Mouse (Mus musculus) urinary bladder, postnatal 10 days (tissue): ENCODE measurements around the gene Nrxn3.

ENCODE experiments used
- DNase-seq: peaks from one replicate; pipeline ENCODE4 v3.0.0; 2022; ENCODE audit warnings: low spot score

Gene Nrxn3

DNA sequence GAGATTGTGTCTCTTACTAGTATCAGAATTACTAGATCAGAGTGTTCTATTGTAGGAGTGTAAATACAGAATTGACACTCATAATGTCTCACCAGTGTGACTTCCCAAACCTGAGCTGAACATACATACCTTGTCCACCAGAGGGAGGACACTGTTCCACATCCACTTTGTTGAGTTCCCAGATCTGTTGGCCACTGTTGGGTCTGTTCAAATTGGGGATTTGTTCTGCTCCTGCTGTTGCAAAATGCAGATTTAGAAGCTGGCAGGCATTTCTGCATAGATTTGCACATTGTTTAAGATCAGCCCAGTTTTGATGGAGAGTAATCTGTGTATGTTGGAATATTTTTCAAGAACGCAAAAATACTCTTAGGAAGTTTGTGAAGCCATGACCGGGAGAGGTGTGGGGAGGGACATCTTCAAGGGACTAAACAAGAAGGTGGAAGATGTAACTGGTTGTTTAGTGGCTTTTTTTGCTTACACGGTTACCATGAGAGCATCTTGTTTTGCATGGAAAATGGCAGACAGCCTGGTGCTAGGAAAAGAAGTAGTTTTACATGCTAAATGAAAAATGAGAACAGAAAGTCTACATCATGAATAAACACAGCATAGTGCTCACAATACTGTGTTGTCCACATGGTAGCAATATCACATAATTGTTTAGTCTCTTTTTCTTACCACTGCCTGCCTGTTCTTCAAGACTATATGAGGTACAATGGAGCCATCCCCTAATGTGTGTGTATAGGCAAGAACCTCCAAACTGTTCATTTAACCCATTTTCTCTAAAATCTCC lies 609.0 kb downstream of the Nrxn3 start:
- DNase-seq = no peak

DNA sequence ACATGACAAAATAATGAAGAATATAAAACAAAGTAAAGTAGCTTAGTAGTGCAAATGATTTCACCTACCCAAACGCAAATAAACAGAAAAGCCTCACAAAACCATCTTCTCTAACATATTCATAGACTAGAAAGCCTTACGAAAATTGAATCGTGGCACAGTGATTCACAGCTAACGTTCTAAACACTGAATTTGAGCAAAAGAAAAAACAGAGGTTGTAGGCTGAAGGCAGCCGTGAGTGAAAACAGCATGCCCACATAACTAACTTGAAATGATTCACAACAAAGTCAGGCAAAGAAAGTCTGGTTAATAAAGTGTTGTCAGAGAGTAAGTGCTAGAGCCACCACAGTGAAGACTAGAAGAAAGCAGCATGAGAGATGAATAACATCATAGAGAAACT lies 610.8 kb downstream of the Nrxn3 start:
- DNase-seq = no peak

DNA sequence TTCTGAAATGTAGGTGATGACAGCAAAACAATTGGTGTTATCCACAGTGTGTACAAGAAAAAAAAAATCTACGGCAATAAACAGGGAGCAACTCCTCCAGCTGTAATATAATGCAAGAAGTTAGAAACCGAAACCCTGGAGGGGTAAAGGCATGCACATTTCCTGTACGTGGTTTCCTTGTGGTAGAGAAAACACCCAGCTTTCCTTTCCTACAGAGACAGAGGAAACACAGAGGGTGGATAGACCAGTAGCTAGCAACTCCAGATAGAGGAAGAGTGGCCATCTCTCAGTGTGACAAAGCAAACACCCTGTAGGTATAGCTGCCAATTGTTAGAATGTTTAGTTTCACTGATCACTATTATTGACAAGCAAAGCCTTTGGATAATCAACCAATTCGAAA lies 642.2 kb downstream of the Nrxn3 start:
- no peak for DNase-seq

DNA sequence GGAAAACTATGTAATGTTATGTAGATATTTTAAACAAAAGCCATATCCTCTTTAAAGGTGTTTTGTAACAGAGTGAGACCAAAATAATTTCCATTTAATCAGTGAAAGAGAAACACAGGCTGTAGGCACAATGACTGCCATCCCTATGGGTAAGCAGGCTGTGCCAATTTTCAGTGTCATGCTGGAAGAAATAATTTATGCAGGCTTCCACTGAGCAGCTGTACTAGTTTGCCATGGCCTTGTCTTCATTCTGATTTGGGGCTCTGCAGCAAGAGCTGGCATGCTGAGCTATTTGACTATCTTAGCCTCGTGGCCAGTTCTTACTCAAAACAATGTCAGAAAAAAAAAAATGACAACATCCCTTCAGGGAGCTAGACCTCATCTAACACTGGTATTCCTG lies 647.3 kb downstream of the Nrxn3 start:
- DNase-seq = no peak

DNA sequence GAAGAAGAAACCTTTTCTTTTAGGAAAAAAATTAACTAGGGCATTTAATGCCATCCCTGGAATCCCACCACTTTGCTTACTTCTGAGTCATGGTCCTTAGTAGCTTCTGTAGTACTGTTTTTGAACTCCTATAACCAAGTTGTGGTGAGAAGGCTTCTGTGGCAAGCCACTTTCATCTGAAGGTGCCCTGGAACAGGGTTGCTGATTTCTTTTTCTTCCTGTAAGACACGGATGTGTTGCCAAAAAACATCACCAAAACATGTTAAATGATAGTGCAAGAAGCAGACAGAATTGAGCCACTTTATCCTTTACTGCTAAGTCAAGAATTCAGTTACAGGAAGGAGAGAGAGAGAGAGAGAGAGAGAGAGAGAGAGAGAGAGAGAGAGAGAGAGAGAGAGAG lies 653.9 kb downstream of the Nrxn3 start:
- no peak for DNase-seq

DNA sequence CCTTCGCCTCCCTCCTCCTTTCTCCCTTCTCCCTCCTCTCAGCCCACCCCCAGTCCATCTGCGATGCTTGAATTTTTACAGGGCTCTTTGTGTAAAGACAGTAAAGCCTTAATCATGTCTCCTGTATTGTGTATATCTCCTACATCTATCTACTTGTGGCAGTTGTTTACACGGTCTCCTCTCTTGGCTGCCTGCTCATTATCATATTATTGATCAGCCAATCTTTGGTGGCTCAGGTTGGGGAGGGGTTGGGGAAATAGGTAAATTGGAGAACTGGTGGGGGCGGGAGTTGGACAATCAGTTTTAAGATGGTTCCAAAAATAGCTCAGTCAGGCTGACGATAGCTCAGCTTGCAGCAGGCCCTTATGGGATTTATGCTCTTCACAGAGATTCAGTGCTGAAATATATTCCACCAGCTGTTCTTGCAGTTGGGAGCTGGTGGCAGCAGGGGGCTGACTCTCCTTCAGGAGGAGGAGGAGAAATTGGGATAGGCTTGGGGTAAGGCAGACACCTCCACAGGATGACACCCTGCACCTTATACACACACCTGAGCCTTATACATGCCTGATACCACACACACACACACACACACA lies 654.5 kb downstream of the Nrxn3 start:
- no peak for DNase-seq

DNA sequence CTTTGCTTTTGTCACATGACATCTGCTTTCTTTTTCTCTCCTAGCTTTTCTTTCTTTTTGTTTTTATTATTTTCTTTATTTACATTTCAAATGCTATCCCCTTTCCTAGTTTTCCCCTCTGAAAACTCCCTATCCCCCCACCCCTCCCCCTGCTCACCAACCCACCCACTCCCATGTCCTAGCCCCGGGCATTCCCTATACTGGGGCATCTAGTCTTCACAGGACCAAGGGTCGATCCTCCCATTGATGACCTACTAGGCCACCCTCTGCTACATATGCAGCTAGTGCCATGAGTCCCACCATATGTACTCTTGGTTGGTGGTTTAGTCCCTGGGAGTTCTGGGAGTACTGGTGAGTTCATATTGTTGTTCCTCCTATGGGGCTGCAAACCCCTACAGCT lies 655.0 kb downstream of the Nrxn3 start:
- DNase-seq = no peak

DNA sequence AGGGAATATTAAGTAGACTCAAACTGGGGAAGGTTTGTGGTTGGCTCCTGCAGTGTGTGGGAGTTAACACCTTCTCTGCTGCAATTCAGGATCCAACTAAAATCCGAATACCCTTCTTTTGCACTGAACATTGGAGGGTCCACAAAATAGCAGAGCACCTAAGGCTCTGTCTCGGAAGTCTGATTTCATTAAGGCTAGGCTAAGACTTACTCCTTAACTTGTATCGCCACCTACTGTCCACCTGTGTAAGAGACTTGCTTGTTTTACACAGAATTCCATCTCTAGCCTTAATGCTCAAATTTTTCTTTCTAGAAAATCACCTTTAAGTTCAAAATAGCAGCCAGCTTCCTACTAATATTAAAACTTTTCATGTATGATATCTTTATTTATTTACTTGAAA lies 660.6 kb downstream of the Nrxn3 start:
- DNase-seq = no peak

DNA sequence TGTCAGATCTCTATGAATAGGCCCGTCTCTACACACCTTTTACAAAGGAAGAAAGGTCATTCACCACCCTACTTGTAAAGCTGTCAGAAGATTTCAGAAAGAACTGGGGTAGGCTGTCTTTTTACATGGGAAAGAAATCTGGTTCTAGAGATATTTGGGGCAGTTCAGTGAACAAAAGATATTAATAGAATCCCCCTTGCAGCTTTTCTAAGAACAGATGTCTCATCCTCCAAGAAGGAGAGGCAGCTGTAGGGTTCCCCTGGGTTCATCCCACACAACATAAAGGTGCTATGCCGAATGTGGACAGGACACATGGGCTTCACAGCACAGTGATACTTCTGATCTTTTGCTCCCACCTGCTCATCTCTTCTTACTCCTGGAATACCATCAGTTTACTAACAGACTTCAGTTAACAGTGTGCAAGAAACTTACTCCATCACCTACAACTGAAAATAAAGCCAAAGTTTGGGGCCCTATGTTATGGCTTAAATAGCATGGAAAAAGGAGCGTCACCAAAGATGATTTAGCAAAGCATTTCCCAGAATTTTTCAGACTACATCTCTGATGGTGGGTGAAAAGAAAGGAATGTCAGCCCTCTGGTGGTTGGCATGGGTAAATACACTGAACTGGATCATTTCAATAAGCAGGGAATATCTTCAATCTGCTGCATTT lies 672.6 kb downstream of the Nrxn3 start:
- DNase-seq = no peak

DNA sequence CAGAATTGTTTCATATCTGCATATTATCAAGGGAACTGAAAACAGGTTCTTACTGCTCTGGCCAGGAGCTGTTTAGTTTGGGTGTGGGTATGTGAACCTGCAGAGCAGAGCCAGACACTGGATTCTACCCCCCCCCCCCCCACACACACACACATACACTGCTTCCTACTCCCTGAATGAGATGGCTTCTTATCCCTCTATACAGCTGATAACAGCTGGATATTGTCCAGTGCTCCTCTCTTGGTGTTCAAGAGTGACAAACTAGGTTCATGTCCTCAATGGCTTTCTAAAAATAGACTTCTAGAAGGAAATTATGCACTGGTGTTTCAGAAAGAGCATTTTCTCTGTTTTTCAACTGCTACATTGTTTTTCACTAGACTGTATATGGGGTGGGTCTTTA lies 713.8 kb downstream of the Nrxn3 start:
- no peak for DNase-seq

DNA sequence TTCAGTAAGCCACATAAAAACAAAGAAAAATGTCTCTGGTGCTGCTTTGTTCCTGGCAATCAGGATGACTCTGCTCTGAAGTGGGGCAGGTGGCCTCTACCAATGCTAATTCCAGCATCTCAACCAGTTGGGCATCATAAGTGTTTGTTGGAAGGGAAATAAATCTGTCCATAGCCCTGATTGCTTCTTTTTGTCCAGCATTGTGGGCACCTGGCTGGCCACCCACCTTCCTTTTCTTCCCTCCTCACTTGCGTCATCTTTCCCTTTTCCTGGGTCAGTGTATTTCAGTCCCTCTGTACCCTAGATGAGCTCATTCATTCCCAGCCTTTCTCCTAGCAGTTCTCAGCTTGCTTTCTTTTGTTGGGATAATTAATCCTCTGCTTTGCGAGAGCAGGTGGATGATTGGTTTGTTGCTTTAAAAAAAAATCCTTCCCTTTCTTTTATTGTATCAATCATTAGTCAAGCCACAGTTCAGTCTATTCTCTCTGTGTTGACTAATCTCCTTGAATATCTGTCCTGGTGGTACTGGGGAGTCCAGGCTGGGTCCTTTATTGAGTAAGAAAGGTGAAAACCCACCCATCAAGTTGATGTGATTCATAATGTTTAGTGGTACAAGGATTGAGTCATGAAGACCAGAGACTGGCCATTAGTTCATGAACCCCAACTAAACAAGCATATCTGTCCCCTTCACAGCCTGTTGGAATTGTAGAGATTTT lies 719.8 kb downstream of the Nrxn3 start:
- no peak for DNase-seq

DNA sequence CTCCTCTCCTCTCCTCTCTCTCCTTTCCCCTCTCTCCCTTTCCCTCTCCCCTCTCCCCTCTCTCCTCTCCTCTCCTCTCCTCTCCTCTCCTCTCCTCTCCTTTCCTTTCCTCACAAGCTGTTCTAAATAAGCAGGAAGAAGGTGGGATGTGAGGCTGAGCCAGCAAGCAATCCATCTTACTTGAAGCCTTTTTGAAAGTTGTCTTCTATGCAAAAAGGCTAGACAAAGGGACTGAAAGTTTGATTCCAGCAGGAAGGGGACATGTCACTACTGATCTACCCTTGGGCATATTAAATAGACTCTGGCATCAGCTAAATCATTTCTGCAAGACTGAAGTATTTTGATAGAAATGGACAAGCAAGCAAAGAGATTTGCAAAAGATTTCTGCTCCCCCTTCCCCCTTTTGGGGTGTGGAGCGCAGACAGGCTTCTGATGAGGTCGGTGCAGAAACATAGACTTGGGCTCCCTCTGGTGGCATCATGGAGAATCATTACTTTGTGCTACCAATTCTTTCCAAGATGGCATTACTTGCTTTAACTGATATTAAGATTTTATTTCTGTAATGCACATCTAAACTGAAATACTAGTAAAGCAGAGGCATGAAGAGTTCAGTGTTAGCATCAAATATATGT lies 728.1 kb downstream of the Nrxn3 start:
- DNase-seq = no peak

DNA sequence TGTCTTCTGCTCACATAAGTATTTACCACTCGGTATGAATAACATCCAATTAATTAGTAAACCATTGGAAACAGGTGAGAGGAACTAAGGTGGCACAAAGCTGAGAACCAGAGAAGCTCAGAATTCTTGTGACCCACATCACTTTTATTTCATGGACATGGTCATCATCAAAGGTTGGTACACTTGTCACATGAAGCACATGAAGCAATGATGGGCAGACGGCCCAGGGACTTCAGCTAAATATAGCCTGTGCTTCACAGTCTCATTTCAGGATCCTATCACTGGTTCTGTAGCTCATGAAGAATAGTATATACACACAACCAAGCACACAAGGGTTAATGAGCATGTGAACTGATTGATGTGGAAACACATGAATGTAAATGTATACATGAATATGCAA lies 747.5 kb downstream of the Nrxn3 start:
- no peak for DNase-seq

DNA sequence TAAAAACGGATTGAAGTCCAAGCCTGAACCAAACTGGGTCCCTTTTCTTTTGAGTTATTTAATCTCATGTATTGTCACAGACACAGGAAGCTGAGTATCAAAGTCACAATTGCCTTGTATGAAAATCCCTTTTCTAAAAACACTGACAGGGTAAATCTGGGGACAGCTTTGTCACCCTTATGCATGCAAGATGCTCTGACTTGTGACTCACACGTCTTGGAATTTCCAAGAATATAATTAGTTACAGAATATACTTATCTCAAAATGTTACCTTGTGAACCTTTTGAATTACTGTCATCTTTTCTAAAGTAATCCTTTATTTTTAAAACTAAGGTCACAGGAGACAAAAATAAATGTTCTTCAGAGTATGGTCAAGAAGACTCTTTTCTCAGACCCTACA lies 748.6 kb downstream of the Nrxn3 start:
- DNase-seq = no peak

DNA sequence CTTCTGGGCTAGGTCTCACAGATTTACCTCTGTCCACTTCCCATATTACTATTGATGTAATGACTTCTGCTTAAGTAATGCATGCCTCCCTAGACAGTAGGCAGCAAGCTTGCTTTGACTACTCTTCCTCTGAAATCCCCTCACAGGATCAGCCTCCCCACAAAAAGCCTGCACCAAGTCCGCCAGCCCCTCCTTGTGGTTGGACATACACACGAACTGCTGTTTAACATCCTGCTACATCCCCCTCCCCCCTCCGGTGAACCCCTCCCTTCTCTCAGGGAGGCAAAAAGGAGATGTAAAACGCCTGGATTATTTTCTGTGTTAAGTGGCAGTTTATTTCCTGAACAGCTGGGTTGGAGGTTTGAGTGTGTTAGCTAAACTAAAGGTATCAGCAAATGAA lies 749.2 kb downstream of the Nrxn3 start:
- DNase-seq = no peak

DNA sequence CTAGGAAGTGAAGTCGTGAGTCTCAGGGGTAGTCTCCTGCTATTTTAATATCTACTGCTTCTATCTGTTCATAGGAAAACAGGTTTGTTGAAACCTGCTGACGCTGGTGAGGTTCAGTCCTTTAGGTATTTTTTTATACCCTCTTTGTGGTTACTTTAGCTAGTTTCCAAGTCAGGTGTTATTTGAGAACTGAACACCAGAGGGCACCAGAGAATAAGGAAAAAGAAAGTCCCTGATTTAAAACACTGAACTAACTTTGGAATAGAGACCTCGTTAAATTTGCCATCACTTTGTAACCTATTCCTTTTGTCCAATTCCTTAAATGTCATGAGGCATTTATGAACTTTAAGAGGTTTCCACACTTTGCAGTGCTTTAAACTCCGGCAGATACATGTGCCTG lies 756.4 kb downstream of the Nrxn3 start:
- DNase-seq = no peak

DNA sequence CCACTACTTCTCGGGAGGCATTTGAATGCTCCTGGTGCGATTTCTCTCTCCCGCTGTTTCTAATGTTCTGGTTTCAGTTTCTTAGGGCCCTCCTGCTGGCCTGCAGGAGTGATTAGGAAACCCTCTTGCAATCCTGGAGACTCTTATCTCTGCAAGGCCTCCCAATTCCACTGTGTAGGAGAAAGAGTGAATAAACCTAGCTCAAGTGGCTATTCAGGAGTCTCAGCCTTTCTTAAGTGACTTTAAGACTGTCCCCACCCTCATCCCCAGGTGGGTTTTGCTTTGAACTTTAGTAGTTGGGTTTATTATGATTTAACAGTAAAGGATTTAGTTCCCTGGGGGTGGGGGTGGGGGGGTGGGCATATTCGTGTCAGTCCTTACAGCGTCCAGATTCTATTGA lies 759.5 kb downstream of the Nrxn3 start:
- no peak for DNase-seq

DNA sequence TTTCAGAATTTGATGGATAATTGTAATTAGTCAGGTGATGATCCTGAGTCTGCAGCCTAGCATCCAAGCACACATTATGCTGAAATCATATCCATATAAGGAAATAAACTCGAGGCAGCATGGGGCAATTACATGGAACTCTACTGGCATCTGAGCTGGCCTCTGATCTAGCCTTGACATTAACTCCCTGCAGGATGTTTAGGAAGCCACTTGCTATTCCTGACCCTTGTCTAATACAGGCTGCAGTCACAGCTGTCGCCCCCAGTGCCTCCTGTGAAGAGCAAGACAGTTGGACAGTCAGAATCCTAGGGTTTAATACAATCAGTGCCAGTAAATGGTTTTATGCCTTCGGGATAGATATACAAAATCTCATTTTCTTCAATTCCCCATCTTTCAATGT lies 781.4 kb downstream of the Nrxn3 start:
- DNase-seq = no peak

DNA sequence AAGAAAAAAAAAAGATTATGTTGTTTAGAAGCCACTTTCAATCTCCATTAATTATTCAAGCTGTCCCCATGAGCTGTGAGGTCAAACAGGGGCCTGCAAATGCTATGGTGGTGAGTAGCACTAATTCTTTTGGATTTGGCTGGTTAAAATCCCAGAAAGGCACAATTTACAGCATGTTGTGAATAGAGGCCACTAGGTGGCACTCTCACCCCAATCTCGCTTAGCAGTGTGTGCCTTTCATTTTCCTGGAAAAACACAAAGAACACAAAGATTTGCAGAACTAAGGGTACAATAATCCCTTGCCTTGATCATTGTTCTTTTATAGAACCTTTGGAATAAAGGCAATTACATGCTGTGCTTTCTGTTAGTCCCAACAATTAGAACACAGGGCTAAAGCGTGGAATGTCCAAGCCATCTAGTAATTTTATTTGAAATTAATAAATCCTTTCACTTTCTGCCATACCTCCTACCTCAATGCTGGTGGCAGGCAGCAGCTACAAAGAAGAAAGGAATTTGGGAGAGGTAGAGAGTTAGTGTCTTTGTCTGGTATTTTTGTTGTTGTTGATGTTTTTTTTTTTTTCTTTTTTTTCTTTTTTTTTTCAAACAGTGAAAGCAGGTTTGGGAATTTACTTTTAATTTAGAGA lies 782.6 kb downstream of the Nrxn3 start:
- no peak for DNase-seq

DNA sequence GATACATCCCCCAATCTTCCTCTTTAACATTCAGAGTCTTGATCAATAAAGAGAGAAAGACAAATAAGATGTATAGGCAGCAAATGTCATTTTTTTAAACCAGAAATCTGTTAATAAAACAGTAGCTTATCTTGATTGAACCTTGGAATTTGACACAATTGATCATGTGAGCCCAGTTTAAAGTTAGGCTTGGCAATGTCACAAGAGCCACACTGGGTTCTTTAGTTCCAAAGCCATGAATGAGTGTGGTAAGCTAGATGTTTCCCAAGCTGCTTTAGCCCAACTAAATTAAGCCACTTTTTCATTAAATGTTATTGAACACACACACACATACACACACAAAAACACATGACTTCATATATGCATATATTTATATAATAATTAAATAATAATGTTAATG lies 786.3 kb downstream of the Nrxn3 start:
- DNase-seq = no peak

DNA sequence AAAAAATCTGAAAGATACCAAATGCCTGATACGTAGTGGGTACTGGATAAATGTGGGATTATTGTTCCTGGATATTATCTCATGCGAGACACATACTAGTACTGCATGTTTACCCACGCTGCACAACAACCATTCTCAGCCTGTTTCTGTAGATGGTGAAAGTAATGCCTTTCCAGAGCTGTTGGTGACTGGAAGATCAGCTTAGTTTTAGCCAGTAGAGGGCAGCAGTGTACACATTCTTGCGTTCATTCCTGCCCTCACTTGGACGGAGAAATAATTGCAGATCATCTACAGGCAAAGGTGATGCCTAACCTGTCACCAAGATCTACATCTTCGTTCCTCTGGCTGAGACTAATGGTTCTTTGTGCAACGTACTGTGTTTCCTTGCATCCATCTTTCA lies 791.1 kb downstream of the Nrxn3 start:
- DNase-seq = no peak

DNA sequence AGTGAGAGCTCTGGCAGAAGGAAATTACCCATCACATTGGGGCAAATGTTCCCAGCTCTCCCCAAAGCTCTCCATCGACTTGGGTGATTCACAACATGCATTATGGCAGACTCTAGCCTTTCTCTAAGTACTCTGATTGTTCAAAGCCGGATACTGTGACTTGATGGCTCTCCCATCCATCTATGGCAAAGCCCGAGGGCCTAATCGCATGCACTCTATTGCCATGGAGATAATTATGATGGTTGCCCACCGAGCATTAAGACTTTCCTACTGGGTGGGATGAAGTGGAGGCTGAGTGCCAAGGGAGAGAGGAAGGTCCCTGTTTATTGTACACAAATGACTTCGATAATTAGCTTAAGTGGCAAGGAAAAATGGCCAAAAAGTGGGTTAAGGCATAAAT lies 793.4 kb downstream of the Nrxn3 start:
- DNase-seq = no peak
